Mouse (Mus musculus): ENCODE data around the gene Gm5072. TPM values are rescaled to one million over a fixed set of nuclear protein-coding genes. Genes with fewer than 3 reads are reported as not detected.
"Not testable (repeated sequence)": the region's sequence is repeated elsewhere in the genome, so short reads cannot be mapped to it uniquely, and the experiment has no call there.

Gene Gm5072
- polyA plus RNA-seq (2015; fragmentation: Nextera tagmentation; extraction: Ambion mirVana): not detected in 2 replicates

DNA sequence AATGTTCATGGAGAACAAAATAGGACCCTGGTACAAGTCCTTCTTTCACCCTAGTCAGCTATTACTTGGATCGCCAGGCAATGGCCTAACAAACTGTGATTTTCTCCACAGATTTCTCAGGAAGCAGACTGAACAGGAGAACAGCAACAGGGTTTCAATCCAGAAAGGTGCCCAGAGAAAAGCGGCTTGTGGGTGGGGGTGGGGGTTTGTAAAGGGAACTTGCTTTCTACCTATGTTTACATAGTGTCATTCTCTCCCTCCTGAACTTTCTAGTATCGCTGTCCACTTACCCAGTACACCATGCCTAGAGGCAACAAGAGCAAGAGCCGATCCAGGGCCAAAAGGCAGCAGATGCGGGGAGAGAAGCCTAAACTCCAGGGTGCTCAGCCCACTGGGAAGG lies at the start of gene Gm5072:
Gene Gm5072 (plus strand): TSS at position 301 of the 400 bp plus-strand sequence.
- H3K9me3 ChIP-seq; H3K4me2 ChIP-seq (replicated peaks); H3K27ac ChIP-seq; H3K36me3 ChIP-seq; ATAC-seq; H3K4me1 ChIP-seq (replicated peaks); H3K27me3 ChIP-seq; H3K4me3 ChIP-seq (replicated peaks); H3K9ac ChIP-seq (replicated peaks): not testable (repeated sequence)
- WGBS: no CpG with 5 or more reads among the region's 5 CpGs

Other genes with a start within 250 kb of the Gm5072 start
- not detected in 2 replicates for gene Mageb2, start 60.8 kb upstream of the Gm5072 start, polyA plus RNA-seq (2015; fragmentation: Nextera tagmentation; extraction: Ambion mirVana)
- gene Gm8914, start 87.6 kb downstream of the Gm5072 start, polyA plus RNA-seq (2015; fragmentation: Nextera tagmentation; extraction: Ambion mirVana): not detected in 2 replicates
- gene 1700084M14Rik, start 183.4 kb downstream of the Gm5072 start, polyA plus RNA-seq (2015; fragmentation: Nextera tagmentation; extraction: Ambion mirVana): not detected in 2 replicates
- gene Gm14781, start 239.7 kb downstream of the Gm5072 start, polyA plus RNA-seq (2015; fragmentation: Nextera tagmentation; extraction: Ambion mirVana): not detected in 2 replicates

Measured in midbrain, embryonic 13.5 days (tissue).